Mouse (Mus musculus): ENCODE measurements around the gene Capn15. TPM values are rescaled to one million over a fixed set of nuclear protein-coding genes. Genes with fewer than 3 reads are reported as not detected.
A peak's percentile ranks its signal among the peaks of the same experiment; 100 is the strongest.

The Capn15 gene
- total and polyA plus RNA-seq, 3 experiments, result 5.6 to 16.2 TPM; not detected in 1

DNA sequence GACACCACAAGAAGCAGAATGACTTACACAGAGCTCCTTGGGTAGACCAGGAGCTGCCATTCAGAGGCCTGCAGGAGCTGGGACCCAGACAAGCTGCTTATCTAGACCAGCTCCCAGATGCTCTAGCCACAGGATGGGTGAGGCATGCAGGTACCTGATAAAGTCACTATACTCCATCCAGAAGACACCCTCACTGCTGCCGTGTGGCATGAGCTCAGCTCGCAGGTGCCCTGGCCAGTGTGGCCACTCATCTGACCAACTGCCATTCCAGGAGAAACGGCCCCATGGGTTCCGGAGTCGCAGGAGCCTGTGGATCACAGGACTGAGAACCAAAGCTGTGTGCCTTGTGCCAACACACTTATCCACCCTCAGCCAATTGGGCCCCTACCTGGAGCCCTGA is 24.0 kb downstream of the Capn15 start:
- TF ChIP-seq MEF2A (IDR thresholded peaks at IDR 0.05; ENCODE audit: extremely low read depth, insufficient replicate concordance, low read depth, low read length, poor library complexity, severe bottlenecking) (no peak), GABPA (IDR thresholded peaks at IDR 0.05; ENCODE audit: low read depth, low read length) (no peak), POLR2AphosphoS5 (IDR thresholded peaks at IDR 0.05; ENCODE audit: borderline replicate concordance, low read depth, low read length) (no peak), ELF1 (IDR thresholded peaks at IDR 0.05; ENCODE audit: low read depth, low read length) (no peak), TBP (IDR thresholded peaks at IDR 0.05; ENCODE audit: low read depth, low read length) (peak; percentile 38; the same call in 1 of the 2 replicates), NRF1 (IDR thresholded peaks at IDR 0.05; ENCODE audit: insufficient read depth, low read depth, low read length, poor library complexity, severe bottlenecking) (no peak), MAZ (IDR thresholded peaks at IDR 0.05; ENCODE audit: low read depth, low read length) (no peak), SMC3 (IDR thresholded peaks at IDR 0.05; ENCODE audit: low read depth, low read length) (no peak), MAFK (IDR thresholded peaks at IDR 0.05; ENCODE audit: borderline replicate concordance, low read depth, low read length) (no peak), TAL1 (IDR thresholded peaks at IDR 0.05; ENCODE audit: low read length) (peak; percentile 98), USF2 (IDR thresholded peaks at IDR 0.05; ENCODE audit: borderline replicate concordance in 1 of 2, insufficient read depth in 1 of 2, low read depth in 1 of 2, low read length in 2 of 2) (no peak), NELFE (IDR thresholded peaks at IDR 0.05; ENCODE audit: low read depth, low read length) (no peak), GATA1 (IDR thresholded peaks at IDR 0.05; ENCODE audit: low read depth, low read length) (peak; percentile 94), POLR2A (IDR thresholded peaks at IDR 0.05; ENCODE audit: control insufficient read depth in 1 of 2, insufficient read depth in 1 of 2, low read depth in 1 of 2, low read length in 2 of 2, poor library complexity in 1 of 2) (no peak), MYC (IDR thresholded peaks at IDR 0.05; ENCODE audit: low read depth, low read length) (no peak), MAX (IDR thresholded peaks at IDR 0.05; ENCODE audit: low read length) (no peak), MYB (IDR thresholded peaks at IDR 0.05; ENCODE audit: low read depth, low read length) (no peak), ETS1 (IDR thresholded peaks at IDR 0.05; ENCODE audit: low read depth, low read length) (peak; percentile 82), KAT2A (conservative IDR thresholded peaks at IDR 0.05; ENCODE audit: low read depth, low read length) (no peak), EP300 (IDR thresholded peaks at IDR 0.05; ENCODE audit: low read depth in 1 of 2, low read length in 2 of 2) (peak; percentile 89 to 91), HCFC1 (IDR thresholded peaks at IDR 0.05; ENCODE audit: low read depth, low read length) (no peak), POLR2AphosphoS2 (IDR thresholded peaks at IDR 0.05; ENCODE audit: low read length) (no peak), UBTF (IDR thresholded peaks at IDR 0.05; ENCODE audit: borderline replicate concordance, insufficient read depth, low read depth, low read length) (no peak), RCOR1 (IDR thresholded peaks at IDR 0.05; ENCODE audit: low read depth, low read length) (peak; percentile 77; the same call in 1 of the 2 replicates), TCF12 (IDR thresholded peaks at IDR 0.05; ENCODE audit: low read depth, low read length) (peak; percentile 96), ZMIZ1 (IDR thresholded peaks at IDR 0.05; ENCODE audit: low read depth, low read length) (no peak), ZC3H11A (IDR thresholded peaks at IDR 0.05; ENCODE audit: low read depth, low read length) (no peak), MXI1 (IDR thresholded peaks at IDR 0.05; ENCODE audit: low read depth, low read length) (no peak)
- peak; percentile 89 for DNase-seq (ENCODE audit: low read depth, low spot score)

More for the DNA sequence above, 24.0 kb downstream of the Capn15 start:
- no peaks in the 10 kb centered on the region for H3K9me3 ChIP-seq (replicated peaks; ENCODE audit: insufficient read depth, low read length)
- H3K27ac ChIP-seq (ENCODE audit: control insufficient read depth, low read depth, low read length), result peak overlapping the region; percentile 51
- H3K36me3 ChIP-seq (ENCODE audit: control insufficient read depth in 1 of 2, insufficient read depth in 2 of 2, low read length in 2 of 2), result peaks cover 0 to 13% of the 10 kb centered on the region in 2 experiments; a peak in 3 of 4 replicates
- H3K4me1 ChIP-seq (ENCODE audit: control insufficient read depth in 1 of 2, insufficient read depth in 2 of 2, low read length in 2 of 2), result peaks cover 5 to 20% of the 10 kb centered on the region in 2 experiments; a peak in 3 of 4 replicates
- no peaks in the 10 kb centered on the region for H3K27me3 ChIP-seq (ENCODE audit: control insufficient read depth in 1 of 2, insufficient read depth in 2 of 2, low read length in 2 of 2)
- H3K79me2 ChIP-seq (ENCODE audit: control insufficient read depth, insufficient read depth, low read length, poor library complexity), result no peaks in the 10 kb centered on the region
- no peak overlapping the region for H3K9ac ChIP-seq (ENCODE audit: control insufficient read depth, low read depth, low read length, poor library complexity, severe bottlenecking)
- H3K4me3 ChIP-seq (ENCODE audit: control insufficient read depth in 1 of 2, insufficient read depth in 1 of 2, low read depth in 2 of 2, low read length in 2 of 2), result no peak overlapping the region

Data from MEL (cell line).